In the genomic region with DNA sequence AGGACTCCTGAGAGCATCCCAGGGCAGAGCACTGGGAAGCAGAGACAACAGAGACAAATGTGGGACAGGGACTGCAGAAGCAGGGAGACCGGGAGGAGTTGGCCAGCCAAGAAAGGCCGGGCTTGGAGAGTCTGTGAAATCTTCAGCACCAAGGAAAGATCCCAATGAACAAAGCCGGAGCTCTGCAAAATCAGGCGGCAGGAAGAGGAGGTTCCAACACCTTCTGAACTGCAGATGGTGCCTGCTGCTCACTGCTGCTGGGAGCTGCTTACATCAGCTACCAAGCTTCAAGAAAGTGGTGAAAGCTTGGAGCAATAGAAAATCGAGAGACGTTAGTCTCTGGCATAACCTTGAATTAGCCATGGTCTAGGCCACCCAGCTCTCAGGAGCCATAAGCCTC, we compare ENCODE assay signal across 16 mouse cellular contexts. TPM values are rescaled to one million over a fixed set of nuclear protein-coding genes. Genes with fewer than 3 reads are reported as not detected.
DNase-seq lines count a peak whose midpoint lies in the region; ATAC-seq and TF ChIP-seq lines count a peak whose summit lies in the region.
"Had no signal": no experiment of that assay in that cellular context is flagged by ENCODE, and none has a peak within 500 bp of the region (broad histone marks: within the 10 kb centered on the region; RNA-seq: fewer than 3 reads in every experiment).

No protein-coding gene starts in this region.

- no peaks in the 10 kb centered on the region for H3K36me3 ChIP-seq in forebrain, embryonic 15.5 days
- no peaks in the 10 kb centered on the region for H3K36me3 ChIP-seq in forebrain, embryonic 12.5 days (replicated peaks)
- no peaks in the 10 kb centered on the region for H3K36me3 ChIP-seq in forebrain, postnatal 0 days (ENCODE audit: insufficient read depth)
- H3K36me3 ChIP-seq: embryonic facial prominence, embryonic 15.5 days had no signal

- no peak for TF ChIP-seq CTCF in forebrain, postnatal 0 days (IDR thresholded peaks at IDR 0.05; ENCODE audit: low read depth)

- H3K9me3 ChIP-seq in forebrain, embryonic 15.5 days: no peaks in the 10 kb centered on the region
- H3K9me3 ChIP-seq in forebrain, embryonic 12.5 days: no peaks in the 10 kb centered on the region
- no peaks in the 10 kb centered on the region for H3K9me3 ChIP-seq in forebrain, postnatal 0 days (ENCODE audit: low read length)
- H3K9me3 ChIP-seq: embryonic facial prominence, embryonic 15.5 days had no signal

- peak overlapping the region; percentile 58 for H3K27ac ChIP-seq in forebrain, embryonic 15.5 days (replicated peaks)
- H3K27ac ChIP-seq in forebrain, embryonic 12.5 days: no peak overlapping the region
- peak overlapping the region; percentile 42; the same call in 1 of the 2 replicates for H3K27ac ChIP-seq in forebrain, postnatal 0 days (ENCODE audit: low read depth, low read length)
- H3K27ac ChIP-seq: embryonic facial prominence, embryonic 15.5 days had no signal

- 22% methylated on average over 6 of the region's 6 CpGs for WGBS in forebrain, embryonic 15.5 days
- WGBS in forebrain, embryonic 12.5 days: 30% methylated on average over 6 of the region's 6 CpGs
- 19% methylated on average over 6 of the region's 6 CpGs for WGBS in forebrain, postnatal 0 days

- no peak overlapping the region for H3K4me2 ChIP-seq in forebrain, embryonic 15.5 days (replicated peaks)
- no peak overlapping the region for H3K4me2 ChIP-seq in forebrain, embryonic 12.5 days
- H3K4me2 ChIP-seq in forebrain, postnatal 0 days (ENCODE audit: low read depth): no peak overlapping the region
- H3K4me2 ChIP-seq: embryonic facial prominence, embryonic 15.5 days had no signal

- H3K9ac ChIP-seq in forebrain, embryonic 15.5 days (replicated peaks): no peak overlapping the region
- H3K9ac ChIP-seq in forebrain, embryonic 12.5 days: no peak overlapping the region
- H3K9ac ChIP-seq in forebrain, postnatal 0 days: no peak overlapping the region
- H3K9ac ChIP-seq: embryonic facial prominence, embryonic 15.5 days had no signal

- no peaks in the 10 kb centered on the region for H3K27me3 ChIP-seq in forebrain, embryonic 15.5 days
- H3K27me3 ChIP-seq in forebrain, embryonic 12.5 days: peaks cover 31% of the 10 kb centered on the region
- no peaks in the 10 kb centered on the region for H3K27me3 ChIP-seq in forebrain, postnatal 0 days (ENCODE audit: insufficient read depth, low read length)

- H3K4me3 ChIP-seq in forebrain, embryonic 15.5 days: no peak overlapping the region
- no peak overlapping the region for H3K4me3 ChIP-seq in forebrain, embryonic 12.5 days (replicated peaks)
- no peak overlapping the region for H3K4me3 ChIP-seq in forebrain, postnatal 0 days (ENCODE audit: low read depth, low read length)
- H3K4me3 ChIP-seq: embryonic facial prominence, embryonic 15.5 days had no signal

- DNase-seq in layer of hippocampus, adult 9-11 months: peak; percentile 58
- DNase-seq in layer of hippocampus, postnatal 25 days (ENCODE audit: extremely low spot score in 1 of 2, low spot score in 1 of 2): no peak
- DNase-seq in NIH3T3 (ENCODE audit: low read depth): peak; percentile 17
- DNase-seq in forebrain, postnatal 0 days: peak; percentile 65
- no peak for DNase-seq in urinary bladder, postnatal 14 days (ENCODE audit: low spot score)
- DNase-seq: adrenal gland, adult 8-10 months; B cell, adult 2 months; cerebellum, adult 9-11 months; heart, adult 18-20 months; kidney, adult 9 months; thymus, adult 18-20 months had no signal

- peaks cover 28% of the 10 kb centered on the region for H3K4me1 ChIP-seq in forebrain, embryonic 15.5 days
- peaks cover 12% of the 10 kb centered on the region for H3K4me1 ChIP-seq in forebrain, embryonic 12.5 days
- H3K4me1 ChIP-seq in forebrain, postnatal 0 days (ENCODE audit: insufficient read depth): no peaks in the 10 kb centered on the region; the same call in 1 of the 2 replicates

- ATAC-seq in forebrain, embryonic 15.5 days (replicated peaks): no peak
- no peak for ATAC-seq in forebrain, embryonic 12.5 days (ENCODE audit: low FRiP score)
- no peak for ATAC-seq in forebrain, postnatal 0 days
- ATAC-seq in erythroid progenitor cell, adult 5-6 weeks (replicated peaks; ENCODE audit: low FRiP score, poor library complexity, severe bottlenecking): no peak
- ATAC-seq: midbrain, embryonic 16.5 days had no signal

RNA-seq across cellular contexts. Expression of a gene that starts 3.9 kb away (rescaled TPM):
- 17.9 and 20.2 TPM in 2 replicates for polyA plus RNA-seq in forebrain, embryonic 15.5 days (2015; fragmentation: Nextera tagmentation; extraction: Ambion mirVana)
- 8.4 and 10.4 TPM in 2 replicates for polyA plus RNA-seq in forebrain, embryonic 12.5 days (2016; fragmentation: Nextera tagmentation; extraction: Ambion mirVana)
- 100 to 1,000 TPM; 125 to 126 TPM for total RNA-seq in layer of hippocampus, postnatal 25 days (2021)
- total RNA-seq in forebrain, postnatal 0 days (2014; rRNA removed): 27.4 and 30.9 TPM in 2 replicates
- polyA plus RNA-seq in forebrain, postnatal 0 days (2015; fragmentation: Nextera tagmentation; extraction: Ambion mirVana): 11.9 and 13.9 TPM in 2 replicates
- not detected in 2 replicates for total RNA-seq in erythroid progenitor cell, adult 5-6 weeks (2015; ENCODE audit: low replicate concordance)
- not detected in 2 replicates for total RNA-seq in erythroid progenitor cell, adult 5-6 weeks (2017; ENCODE audit: low replicate concordance)

Comparison
In these comparisons a context has a peak if more than half of its experiments do, and no peak if none do; other contexts are left out.
1. DNase-seq: peak in layer of hippocampus, adult 9-11 months (single experiment), NIH3T3 (single experiment) and forebrain, postnatal 0 days (single experiment); none in layer of hippocampus, postnatal 25 days (0 of 2) and urinary bladder, postnatal 14 days (single experiment).
2. RNA of a gene that starts 3.9 kb away (total RNA-seq): 125 to 126 TPM in layer of hippocampus, postnatal 25 days and 27.4 to 30.9 TPM in forebrain, postnatal 0 days; not detected in erythroid progenitor cell, adult 5-6 weeks; every median in the first group is over 10 times any median in the second.